In genomic region chr5:65606820-65607219, GRCm38 (mm10) we compare ENCODE assay signal across 25 mouse cellular contexts.
DNase-seq lines count a peak whose midpoint lies in the region; ATAC-seq and TF ChIP-seq lines count a peak whose summit lies in the region.
"Had no signal": no experiment of that assay in that cellular context is flagged by ENCODE, and none has a peak within 500 bp of the region (broad histone marks: within the 10 kb centered on the region; RNA-seq: fewer than 3 reads in every experiment).

No protein-coding gene starts in this region.

- ATAC-seq in hindbrain, embryonic 16.5 days, result peak; percentile 19; the same call in 1 of the 2 replicates
- ATAC-seq in hindbrain, embryonic 12.5 days (ENCODE audit: low FRiP score), result no peak
- ATAC-seq in kidney, embryonic 16.5 days (ENCODE audit: low FRiP score, low TSS enrichment), result no peak
- no peak for ATAC-seq in kidney, embryonic 14.5 days (ENCODE audit: low FRiP score, low TSS enrichment)
- ATAC-seq in liver, embryonic 14.5 days (ENCODE audit: insufficient read depth), result 0 out of 2 replicates have a peak, but pooled peaks have one; percentile 10
- ATAC-seq in liver, embryonic 12.5 days, result no peak
- ATAC-seq in megakaryocyte-erythroid progenitor cell, adult 5-6 weeks (replicated peaks; ENCODE audit: low FRiP score, low TSS enrichment, poor library complexity, severe bottlenecking), result 0 out of 2 replicates have a peak, but pooled peaks have one; percentile 19
- ATAC-seq: forebrain, embryonic 13.5 days; Patski had no signal

- no peak overlapping the region for H3K9ac ChIP-seq in hindbrain, embryonic 16.5 days (ENCODE audit: low read depth, low read length)
- no peak overlapping the region for H3K9ac ChIP-seq in hindbrain, embryonic 12.5 days
- no peak overlapping the region for H3K9ac ChIP-seq in kidney, embryonic 16.5 days (replicated peaks; ENCODE audit: low read length)
- no peak overlapping the region for H3K9ac ChIP-seq in kidney, embryonic 14.5 days (ENCODE audit: low read depth, low read length)
- H3K9ac ChIP-seq in liver, embryonic 14.5 days (replicated peaks), result no peak overlapping the region
- no peak overlapping the region for H3K9ac ChIP-seq in liver, embryonic 12.5 days
- H3K9ac ChIP-seq: embryonic facial prominence, embryonic 13.5 days; forebrain, embryonic 13.5 days; hindbrain, embryonic 13.5 days had no signal

- WGBS in hindbrain, embryonic 16.5 days, result 100% methylated on average over 1 of the region's 1 CpGs
- WGBS in hindbrain, embryonic 12.5 days, result 100% methylated on average over 1 of the region's 1 CpGs
- 94% methylated on average over 1 of the region's 1 CpGs for WGBS in kidney, embryonic 16.5 days
- 97% methylated on average over 1 of the region's 1 CpGs for WGBS in kidney, embryonic 14.5 days
- whole genome bisulfite sequencing in liver, embryonic 14.5 days (ENCODE audit: insufficient replicate concordance), result 76% methylated on average over 1 of the region's 1 CpGs
- WGBS in liver, embryonic 12.5 days (ENCODE audit: insufficient replicate concordance), result 83% methylated on average over 1 of the region's 1 CpGs

- no peak overlapping the region for H3K4me2 ChIP-seq in hindbrain, embryonic 16.5 days (ENCODE audit: low read length)
- H3K4me2 ChIP-seq in hindbrain, embryonic 12.5 days (replicated peaks), result no peak overlapping the region
- H3K4me2 ChIP-seq in kidney, embryonic 16.5 days (replicated peaks; ENCODE audit: low read depth, low read length), result no peak overlapping the region
- no peak overlapping the region for H3K4me2 ChIP-seq in kidney, embryonic 14.5 days (replicated peaks; ENCODE audit: low read depth, low read length)
- no peak overlapping the region for H3K4me2 ChIP-seq in liver, embryonic 14.5 days (ENCODE audit: low read depth)
- no peak overlapping the region for H3K4me2 ChIP-seq in liver, embryonic 12.5 days
- H3K4me2 ChIP-seq: embryonic facial prominence, embryonic 13.5 days; forebrain, embryonic 13.5 days; heart, embryonic 11.5 days; hindbrain, embryonic 13.5 days had no signal

- no peak overlapping the region for H3K27ac ChIP-seq in hindbrain, embryonic 16.5 days (ENCODE audit: low read depth, low read length)
- no peak overlapping the region for H3K27ac ChIP-seq in hindbrain, embryonic 12.5 days
- peak overlapping the region; percentile 39; the same call in 1 of the 2 replicates for H3K27ac ChIP-seq in kidney, embryonic 16.5 days (ENCODE audit: low read length)
- H3K27ac ChIP-seq in kidney, embryonic 14.5 days (ENCODE audit: low read depth, low read length), result no peak overlapping the region
- no peak overlapping the region for H3K27ac ChIP-seq in liver, embryonic 14.5 days
- no peak overlapping the region for H3K27ac ChIP-seq in liver, embryonic 12.5 days
- H3K27ac ChIP-seq: embryonic facial prominence, embryonic 13.5 days; forebrain, embryonic 10.5 days; forebrain, embryonic 13.5 days; hindbrain, embryonic 13.5 days; hindbrain, postnatal 0 days had no signal

- TF ChIP-seq EP300 in liver, embryonic 14.5 days (IDR thresholded peaks at IDR 0.05; ENCODE audit: low read depth), result no peak

- no peaks in the 10 kb centered on the region for H3K36me3 ChIP-seq in hindbrain, embryonic 16.5 days (ENCODE audit: control insufficient read depth, insufficient read depth, low read length)
- H3K36me3 ChIP-seq in hindbrain, embryonic 12.5 days, result peaks cover 9% of the 10 kb centered on the region; the same call in 1 of the 2 replicates
- H3K36me3 ChIP-seq in kidney, embryonic 16.5 days (ENCODE audit: insufficient read depth, low read length), result peaks cover 9% of the 10 kb centered on the region; the same call in 1 of the 2 replicates
- peaks cover 27% of the 10 kb centered on the region for H3K36me3 ChIP-seq in kidney, embryonic 14.5 days (ENCODE audit: control insufficient read depth, insufficient read depth, low read length)
- H3K36me3 ChIP-seq in liver, embryonic 14.5 days (replicated peaks; ENCODE audit: control insufficient read depth, insufficient read depth, low read depth), result peaks cover 18% of the 10 kb centered on the region
- H3K36me3 ChIP-seq in liver, embryonic 12.5 days, result peaks cover 52% of the 10 kb centered on the region

- no peak overlapping the region for H3K4me3 ChIP-seq in hindbrain, embryonic 16.5 days (ENCODE audit: low read length)
- no peak overlapping the region for H3K4me3 ChIP-seq in hindbrain, embryonic 12.5 days
- no peak overlapping the region for H3K4me3 ChIP-seq in kidney, embryonic 16.5 days (ENCODE audit: low read length)
- no peak overlapping the region for H3K4me3 ChIP-seq in kidney, embryonic 14.5 days (ENCODE audit: low read length)
- H3K4me3 ChIP-seq in liver, embryonic 14.5 days (ENCODE audit: insufficient read depth in 1 of 2, low read depth in 2 of 2, low read length in 2 of 2), result no peak overlapping the region
- no peak overlapping the region for H3K4me3 ChIP-seq in liver, embryonic 12.5 days
- H3K4me3 ChIP-seq: embryonic facial prominence, embryonic 13.5 days; forebrain, embryonic 10.5 days; forebrain, embryonic 13.5 days; hindbrain, embryonic 13.5 days had no signal

- no peaks in the 10 kb centered on the region for H3K9me3 ChIP-seq in hindbrain, embryonic 16.5 days (ENCODE audit: control insufficient read depth, low read length)
- no peaks in the 10 kb centered on the region for H3K9me3 ChIP-seq in hindbrain, embryonic 12.5 days (replicated peaks)
- no peaks in the 10 kb centered on the region for H3K9me3 ChIP-seq in kidney, embryonic 16.5 days (ENCODE audit: low read length)
- H3K9me3 ChIP-seq in kidney, embryonic 14.5 days (ENCODE audit: control insufficient read depth, low read length), result no peaks in the 10 kb centered on the region
- no peaks in the 10 kb centered on the region for H3K9me3 ChIP-seq in liver, embryonic 14.5 days (ENCODE audit: control insufficient read depth, low read length)
- H3K9me3 ChIP-seq in liver, embryonic 12.5 days (replicated peaks), result no peaks in the 10 kb centered on the region
- H3K9me3 ChIP-seq: embryonic facial prominence, embryonic 13.5 days; forebrain, embryonic 10.5 days; forebrain, embryonic 13.5 days; G1E; hindbrain, embryonic 13.5 days had no signal

- TF ChIP-seq CTCF in liver, embryonic 14.5 days (IDR thresholded peaks at IDR 0.05; ENCODE audit: low read depth), result no peak

- no peaks in the 10 kb centered on the region for H3K27me3 ChIP-seq in hindbrain, embryonic 16.5 days (replicated peaks; ENCODE audit: control insufficient read depth, insufficient read depth, low read length)
- no peaks in the 10 kb centered on the region for H3K27me3 ChIP-seq in hindbrain, embryonic 12.5 days
- H3K27me3 ChIP-seq in kidney, embryonic 16.5 days (ENCODE audit: insufficient read depth, low read length), result no peaks in the 10 kb centered on the region
- no peaks in the 10 kb centered on the region for H3K27me3 ChIP-seq in kidney, embryonic 14.5 days (ENCODE audit: control insufficient read depth, insufficient read depth, low read length)
- H3K27me3 ChIP-seq in liver, embryonic 14.5 days (ENCODE audit: control insufficient read depth, insufficient read depth, low read length), result no peaks in the 10 kb centered on the region
- no peaks in the 10 kb centered on the region for H3K27me3 ChIP-seq in liver, embryonic 12.5 days (replicated peaks)
- H3K27me3 ChIP-seq: CH12.LX; embryonic facial prominence, embryonic 13.5 days; forebrain, embryonic 13.5 days; hindbrain, embryonic 13.5 days; Patski had no signal

- no peak for DNase-seq in liver, embryonic 14.5 days (ENCODE audit: low read depth in 3 of 3, low spot score in 3 of 3)
- DNase-seq: adrenal gland, adult 2 months; adrenal gland, postnatal 14 days; B cell, adult 2 months; cerebellum, adult 11 months; cerebellum, adult 2 months; cerebellum, adult 9-11 months; cerebellum, postnatal 25 days; gastrocnemius, postnatal 10 days; gastrocnemius, postnatal 36 days had no signal

- no peaks in the 10 kb centered on the region for H3K4me1 ChIP-seq in hindbrain, embryonic 16.5 days (ENCODE audit: control insufficient read depth, insufficient read depth, low read depth, low read length)
- H3K4me1 ChIP-seq in hindbrain, embryonic 12.5 days, result no peaks in the 10 kb centered on the region
- H3K4me1 ChIP-seq in kidney, embryonic 16.5 days (ENCODE audit: insufficient read depth, low read length), result no peaks in the 10 kb centered on the region
- no peaks in the 10 kb centered on the region for H3K4me1 ChIP-seq in kidney, embryonic 14.5 days (ENCODE audit: control insufficient read depth, insufficient read depth, low read length)
- no peaks in the 10 kb centered on the region for H3K4me1 ChIP-seq in liver, embryonic 14.5 days (replicated peaks; ENCODE audit: control insufficient read depth in 2 of 2, insufficient read depth in 2 of 2, low read length in 1 of 2)
- H3K4me1 ChIP-seq in liver, embryonic 12.5 days, result no peaks in the 10 kb centered on the region
- H3K4me1 ChIP-seq: embryonic facial prominence, embryonic 13.5 days; forebrain, embryonic 10.5 days; forebrain, embryonic 13.5 days; hindbrain, embryonic 13.5 days had no signal

Comparison
In these comparisons a context has a peak if more than half of its experiments do, and no peak if none do; other contexts are left out.
1. ATAC-seq: peak in hindbrain, embryonic 16.5 days (single experiment), liver, embryonic 14.5 days (single experiment) and megakaryocyte-erythroid progenitor cell, adult 5-6 weeks (single experiment); none in hindbrain, embryonic 12.5 days (single experiment), kidney, embryonic 16.5 days (single experiment), kidney, embryonic 14.5 days (single experiment) and liver, embryonic 12.5 days (single experiment).